Mouse (Mus musculus): ENCODE results near the gene Sox11.

Sox11 gene

DNA sequence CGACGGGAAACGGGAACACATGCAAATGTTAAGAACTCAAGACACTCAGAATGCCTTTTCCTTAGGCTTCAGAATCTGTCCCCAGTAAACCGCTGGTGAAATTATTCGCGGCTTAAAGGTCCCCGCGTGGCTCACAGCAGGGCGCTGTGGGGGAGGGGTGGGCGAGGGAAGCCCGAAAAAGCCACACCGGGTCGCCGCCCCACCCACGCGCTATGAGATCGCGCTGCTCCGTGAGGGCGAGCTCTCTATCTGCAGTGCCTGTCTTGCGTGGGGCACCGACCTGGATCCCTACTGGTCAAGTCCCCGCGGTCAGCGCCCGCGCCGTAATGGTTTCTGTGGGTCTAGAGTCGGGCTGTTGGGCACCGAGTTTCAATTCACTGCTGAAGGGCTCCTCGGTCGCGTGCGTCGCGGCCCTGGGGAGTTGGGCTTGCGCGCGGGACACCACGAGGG is 3.6 kb downstream of the Sox11 start:
- CTCF ChIA-PET: no interaction called here

DNA sequence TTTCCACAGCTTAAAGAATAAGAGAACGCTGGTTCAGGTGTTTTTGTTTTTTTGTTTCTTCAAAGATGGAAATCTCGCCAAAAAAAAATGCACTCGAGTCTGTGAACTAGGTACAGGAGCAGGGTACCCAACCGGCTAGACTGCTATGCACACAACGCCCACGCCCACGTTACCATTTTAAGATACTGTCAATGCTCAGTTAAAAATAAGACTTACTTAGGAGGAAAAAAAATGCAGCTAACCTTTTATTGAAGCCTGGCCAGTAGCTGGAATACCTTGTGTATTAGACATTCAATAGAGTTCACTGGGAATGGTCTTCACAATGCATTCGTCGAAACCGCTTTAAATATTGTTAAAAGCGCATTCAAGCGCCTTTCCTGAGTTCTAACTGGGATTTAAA is 4.3 kb downstream of the Sox11 start:
- ChIA-PET CTCF (interaction anchor here in 1 of 4 experiments (0.5 to 0.8 kb wide), 2 partner anchors 159 to 174 kb away, joined by 3 to 5 read pairs; no protein-coding TSS in a partner anchor), POLR2A (interaction anchor here in 2 of 4 experiments (0.6 to 1.5 kb wide), 6 partner anchors 10 to 228 kb away, joined by 3 to 9 read pairs (median 4); no protein-coding TSS in a partner anchor)

More for the DNA sequence above, 3.6 kb downstream of the Sox11 start:
- POLR2A ChIA-PET: interaction anchor here in 1 of 4 experiments (0.6 to 1.5 kb wide), 5 partner anchors 16 to 673 kb away, joined by 3 to 9 read pairs (median 3); no protein-coding TSS in a partner anchor

DNA sequence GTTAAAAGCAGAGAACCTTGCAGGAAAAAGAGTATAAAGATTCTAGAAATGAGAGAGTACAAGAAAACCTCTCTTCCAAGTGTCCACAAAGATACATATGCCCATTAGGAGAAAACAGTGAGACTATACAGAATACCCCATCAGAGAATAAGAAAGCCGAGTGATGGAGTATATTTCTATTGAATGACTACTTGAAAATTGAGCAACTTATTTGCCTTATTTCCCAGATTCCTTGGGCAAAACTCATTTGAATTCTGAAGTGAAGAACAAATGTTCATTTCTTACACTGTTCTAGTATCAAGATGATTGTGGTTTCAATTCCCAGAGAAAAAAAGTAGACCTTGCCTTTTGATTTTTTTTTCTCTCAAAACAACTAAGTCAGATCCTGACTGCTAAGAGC is 4.9 kb downstream of the Sox11 start:
- CTCF ChIA-PET: interaction anchor here in 2 of 4 experiments (0.7 to 0.8 kb wide), 3 partner anchors 160 to 1566 kb away, joined by 3 to 4 read pairs (median 3); no protein-coding TSS in a partner anchor
- POLR2A ChIA-PET: interaction anchor here in 2 of 4 experiments (0.6 to 1.5 kb wide), 4 partner anchors 9 to 614 kb away, joined by 3 to 9 read pairs (median 4); no protein-coding TSS in a partner anchor

DNA sequence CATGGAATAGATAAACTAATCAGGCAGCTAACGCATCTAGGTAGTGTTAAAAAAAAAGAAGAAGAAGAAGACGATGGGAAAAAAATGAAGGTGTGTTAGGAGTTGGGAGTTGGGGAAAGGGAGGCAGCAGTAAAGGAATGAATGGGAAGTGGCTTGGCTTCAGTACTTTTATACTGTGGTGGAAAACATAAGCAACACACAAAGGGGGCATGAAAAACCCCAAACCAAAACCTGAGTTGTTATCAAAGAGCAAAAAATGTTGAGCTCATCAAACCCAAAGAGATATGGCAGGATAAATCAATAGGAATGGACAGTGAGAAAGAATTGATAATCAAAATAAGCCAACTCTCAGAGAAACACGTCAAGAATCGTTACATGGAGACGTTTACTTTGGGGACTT is 5.6 kb downstream of the Sox11 start:
- ChIA-PET CTCF (no interaction called here), POLR2A (interaction anchor here in 1 of 4 experiments (0.7 kb wide), 2 partner anchors 230 to 614 kb away, joined by 3 read pairs; no protein-coding TSS in a partner anchor)

DNA sequence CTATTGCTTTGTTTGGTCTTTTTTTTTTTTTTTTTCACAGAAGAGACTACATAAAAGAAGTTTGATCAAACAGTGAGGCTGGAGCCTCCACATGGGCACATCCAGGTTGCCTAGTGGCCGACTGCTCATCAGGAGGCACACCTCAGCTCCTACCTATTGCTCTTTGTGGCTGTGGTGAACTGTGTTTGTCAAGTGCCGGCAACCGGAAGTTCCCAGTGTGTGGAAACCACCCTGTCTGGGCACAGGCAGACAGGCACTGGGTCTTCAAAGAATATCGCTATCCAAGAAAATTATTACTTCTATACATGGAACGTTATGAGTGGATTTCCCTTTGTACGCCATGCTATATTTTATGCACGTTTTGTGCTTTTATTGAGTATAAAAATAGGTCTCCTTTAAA is 6.0 kb downstream of the Sox11 start:
- ChIA-PET POLR2A (interaction anchor here in 1 of 4 experiments (0.7 kb wide), 1 partner anchor 230 kb away, joined by 3 read pairs; no protein-coding TSS in a partner anchor), CTCF (no interaction called here)

DNA sequence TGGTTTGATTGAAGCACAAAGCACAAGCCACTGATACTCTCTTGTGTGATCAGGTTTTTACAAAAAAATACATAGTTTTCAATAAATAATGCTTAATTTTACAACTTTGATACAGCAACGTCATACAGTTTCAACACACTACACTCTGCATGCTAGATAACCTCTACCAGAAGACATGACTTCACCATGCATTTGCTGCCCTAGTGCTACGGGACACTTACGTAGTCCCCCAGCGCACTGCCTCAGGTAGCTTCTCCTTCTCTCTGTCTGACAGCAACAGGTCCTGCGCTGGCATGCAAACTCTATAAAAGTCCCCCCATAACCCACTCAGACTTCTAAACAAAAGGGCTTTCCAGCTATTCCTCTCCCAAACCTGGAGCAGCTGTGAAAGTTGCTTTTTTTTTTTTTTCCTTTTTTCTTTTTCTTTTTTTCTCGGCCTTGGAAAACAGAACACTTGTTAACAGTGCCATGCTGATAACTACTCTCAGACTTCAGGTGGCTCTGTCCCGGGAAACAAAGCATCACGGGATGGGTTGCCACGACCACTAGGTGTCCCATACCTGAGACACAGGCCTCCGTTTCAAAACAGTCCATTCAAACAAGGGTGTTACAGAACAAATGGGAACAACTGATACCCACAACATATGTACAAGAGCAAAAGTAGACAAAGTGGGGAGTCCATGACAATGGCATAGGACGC is 6.9 kb downstream of the Sox11 start:
- ChIA-PET POLR2A (interaction anchor here in 1 of 4 experiments (0.7 kb wide), 1 partner anchor 25 kb away, joined by 5 read pairs; no protein-coding TSS in a partner anchor), CTCF (interaction anchor here in 2 of 4 experiments (0.6 to 0.7 kb wide), 3 partner anchors 607 to 1179 kb away, joined by 3 to 6 read pairs (median 4); no protein-coding TSS in a partner anchor)

DNA sequence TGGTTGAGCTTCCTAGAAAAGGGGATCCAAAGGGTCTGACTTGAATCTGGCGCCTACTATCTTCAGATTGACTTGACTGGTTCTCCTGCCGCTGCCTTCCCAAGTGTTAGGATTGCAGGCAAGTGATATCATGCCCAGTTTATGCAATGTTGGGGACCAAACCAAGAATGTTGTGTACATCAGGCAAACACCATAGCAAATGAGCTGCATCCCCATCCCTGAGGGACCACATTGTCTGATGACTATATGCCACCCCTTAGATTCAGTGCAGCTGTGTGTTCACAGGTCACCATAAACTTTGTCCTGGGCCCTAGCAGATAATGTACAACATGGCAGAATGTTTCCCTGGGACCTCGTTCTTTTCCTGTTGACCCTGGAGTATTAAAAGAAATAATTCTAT is 8.8 kb downstream of the Sox11 start:
- CTCF ChIA-PET: no interaction called here
- POLR2A ChIA-PET: interaction anchor here in 1 of 4 experiments (0.6 kb wide), 1 partner anchor 13 kb away, joined by 3 read pairs; no protein-coding TSS in a partner anchor

DNA sequence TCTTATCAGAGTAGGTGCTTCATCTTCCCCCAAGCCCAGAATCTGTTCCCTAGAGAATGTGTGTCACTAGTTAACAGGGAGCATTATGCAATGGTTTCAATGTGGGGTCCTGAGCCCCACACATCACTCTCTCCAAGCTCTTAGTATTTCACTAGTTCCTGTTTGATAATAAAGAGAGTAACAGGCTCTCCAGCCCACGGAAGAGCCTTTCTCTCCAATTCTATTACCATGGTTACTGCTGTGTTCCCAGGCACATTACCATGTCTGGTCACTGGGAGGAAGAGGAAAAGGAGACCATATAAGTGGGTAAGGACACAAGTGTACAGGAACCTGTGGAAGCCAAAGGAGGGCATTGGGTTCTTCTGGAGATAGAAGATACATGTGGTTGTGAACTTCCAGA is 19.0 kb downstream of the Sox11 start:
- CTCF ChIA-PET: no interaction called here
- POLR2A ChIA-PET: no interaction called here

DNA sequence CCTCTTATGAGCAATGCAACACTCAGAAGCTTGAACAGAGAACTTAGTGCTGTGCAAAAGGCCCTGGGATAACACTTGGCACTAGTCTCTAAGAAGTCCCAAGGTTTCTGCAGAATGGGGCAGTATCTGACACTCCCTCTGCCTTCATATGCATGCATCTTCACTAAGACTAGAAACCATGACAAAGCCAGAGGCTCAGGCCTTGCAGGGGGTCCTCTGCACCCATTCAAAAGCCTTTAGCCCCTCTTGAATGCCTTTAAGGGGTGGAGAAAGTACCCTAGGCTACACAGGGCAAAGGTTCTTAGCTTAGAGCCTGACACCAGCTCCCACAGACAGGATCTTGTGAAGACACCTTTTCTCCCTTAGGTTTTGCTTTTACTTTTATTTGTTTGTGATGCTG is 21.7 kb downstream of the Sox11 start:
- ChIA-PET CTCF (interaction anchor here in 1 of 4 experiments (0.5 kb wide), 1 partner anchor 183 kb away, joined by 5 read pairs; no protein-coding TSS in a partner anchor), POLR2A (interaction anchor here in 1 of 4 experiments (0.5 to 1.3 kb wide), 3 partner anchors 10 to 17 kb away, joined by 3 to 8 read pairs (median 4); no protein-coding TSS in a partner anchor)

DNA sequence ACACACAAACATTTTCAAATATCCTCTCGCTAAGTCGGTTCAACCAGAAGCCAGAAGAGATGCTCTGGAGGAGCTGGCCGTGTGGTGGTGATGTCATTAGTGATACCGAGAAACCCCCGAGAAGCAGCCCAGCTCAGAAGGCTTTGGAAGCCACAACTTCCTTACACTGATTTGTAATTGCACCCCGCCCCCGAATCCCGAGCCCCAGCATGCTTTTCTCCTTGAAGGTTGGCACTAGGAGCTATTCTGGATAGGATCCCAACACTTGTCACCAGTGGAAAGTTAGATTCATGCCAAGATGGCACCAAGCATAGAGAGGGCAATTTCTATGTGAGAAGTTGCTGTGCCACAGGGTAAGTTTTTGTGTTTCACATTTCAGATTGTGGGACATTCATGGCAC is 29.4 kb downstream of the Sox11 start:
- ChIA-PET CTCF (interaction anchor here in 1 of 4 experiments (0.6 kb wide), 1 partner anchor 1843 kb away, joined by 3 read pairs; no protein-coding TSS in a partner anchor), POLR2A (interaction anchor here in 1 of 4 experiments (0.8 to 1.5 kb wide), 5 partner anchors 17 to 257 kb away, joined by 3 to 4 read pairs (median 3); no protein-coding TSS in a partner anchor)

DNA sequence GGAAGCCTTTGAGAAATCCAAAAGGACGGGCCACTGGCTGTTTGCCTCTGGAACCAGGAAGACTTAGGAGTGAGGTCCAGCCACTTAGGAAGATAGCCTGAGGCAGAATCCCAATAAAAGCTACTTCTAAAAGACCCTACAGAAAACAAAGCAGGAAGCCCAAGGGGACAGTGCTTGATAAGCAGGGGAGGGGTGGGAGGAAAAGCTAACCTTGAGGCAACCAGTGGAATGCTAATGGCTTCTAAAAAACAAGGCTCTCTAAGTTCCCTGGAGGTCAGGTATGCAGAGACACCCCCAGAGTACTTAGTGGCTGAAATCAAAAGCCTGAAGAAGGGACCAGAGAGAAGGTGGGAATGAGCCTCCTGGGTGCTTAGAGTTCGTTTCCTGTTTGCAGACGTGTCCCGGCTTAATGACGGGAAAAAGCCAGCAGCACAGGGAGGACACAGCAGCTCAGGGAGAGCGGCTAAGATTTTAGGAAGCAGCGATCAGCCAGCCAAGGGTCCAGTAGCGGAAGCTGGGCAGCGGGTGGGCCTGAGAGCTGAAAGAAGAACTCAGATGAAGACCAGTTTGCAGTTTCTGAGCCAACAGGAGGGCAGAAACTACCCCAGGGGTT is 30.4 kb downstream of the Sox11 start:
- ChIA-PET CTCF (no interaction called here), POLR2A (interaction anchor here in 3 of 4 experiments (0.6 to 1.5 kb wide), 6 partner anchors 18 to 256 kb away, joined by 3 to 4 read pairs (median 3); no protein-coding TSS in a partner anchor)

DNA sequence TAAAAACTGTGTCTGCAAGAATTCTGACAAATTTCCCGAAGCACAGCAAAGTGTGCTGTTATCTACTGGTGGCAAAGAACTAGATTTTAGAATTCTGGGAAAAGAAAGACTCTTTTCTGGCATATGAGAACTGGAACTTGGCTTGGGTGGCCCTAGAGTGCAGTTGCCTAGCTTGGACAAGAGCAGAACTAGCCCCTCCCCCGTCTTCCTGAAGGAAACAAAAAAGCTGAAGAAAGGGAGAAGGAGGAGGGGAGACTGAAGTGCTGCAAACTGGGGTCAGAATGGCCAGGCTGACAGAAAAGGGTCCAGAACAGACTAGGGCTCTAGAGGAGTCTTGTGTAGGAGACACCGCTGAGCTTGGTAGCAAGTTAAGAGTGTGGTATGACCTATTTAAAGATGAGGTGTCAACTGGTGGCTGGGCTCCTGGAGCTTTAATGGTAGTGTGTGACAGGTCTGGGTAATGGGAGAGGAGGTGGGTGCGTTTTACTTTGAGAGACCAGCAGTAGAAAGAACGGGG is 31.0 kb downstream of the Sox11 start:
- CTCF ChIA-PET: interaction anchor here in 1 of 4 experiments (0.6 kb wide), 1 partner anchor 185 kb away, joined by 3 read pairs; no protein-coding TSS in a partner anchor
- POLR2A ChIA-PET: interaction anchor here in 2 of 4 experiments (0.6 to 1.5 kb wide), 5 partner anchors 9 to 192 kb away, joined by 3 to 5 read pairs (median 4); no protein-coding TSS in a partner anchor

DNA sequence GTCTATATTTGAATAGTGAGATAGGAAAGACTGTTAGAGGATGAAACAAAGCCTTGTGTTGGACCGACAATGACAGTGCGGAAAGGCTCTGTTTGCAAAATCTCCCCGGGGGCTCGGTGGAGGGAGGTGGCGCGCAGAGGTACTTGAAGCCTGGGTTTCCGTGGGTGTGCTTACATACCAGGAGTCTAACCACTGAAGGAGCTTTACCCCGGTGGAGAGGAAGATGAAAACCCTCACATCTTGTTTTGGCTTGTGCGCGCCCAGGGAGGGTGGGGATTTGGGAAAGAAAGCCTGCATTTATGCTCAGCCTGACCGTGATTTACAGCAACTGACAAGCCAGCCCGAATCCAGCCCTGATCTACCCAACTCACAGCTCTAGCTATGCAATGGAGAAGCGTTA is 31.7 kb downstream of the Sox11 start:
- CTCF ChIA-PET: interaction anchor here in 1 of 4 experiments (0.6 kb wide), 2 partner anchors 182 to 184 kb away, joined by 3 to 4 read pairs; no protein-coding TSS in a partner anchor

DNA sequence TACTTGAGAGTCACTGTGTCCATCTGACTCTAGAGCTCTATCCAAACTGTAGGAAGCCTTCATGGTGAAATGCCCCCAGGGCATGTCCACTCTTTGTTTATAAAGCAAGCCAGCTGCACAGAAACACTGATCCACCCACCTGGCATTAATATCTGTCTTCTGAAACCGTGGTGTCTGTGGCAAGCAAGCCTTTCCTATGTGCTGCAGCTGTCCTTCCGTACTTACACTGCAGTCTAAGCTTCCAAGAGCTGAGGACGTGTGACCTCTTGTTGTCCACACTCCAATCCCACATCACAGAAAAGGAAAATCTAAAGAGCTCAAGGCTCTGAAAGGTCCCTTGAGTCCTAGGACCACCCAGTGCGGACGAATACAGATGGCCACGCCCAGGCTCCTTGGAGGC is 32.4 kb downstream of the Sox11 start:
- ChIA-PET CTCF (interaction anchor here in 1 of 4 experiments (0.6 kb wide), 1 partner anchor 183 kb away, joined by 4 read pairs; no protein-coding TSS in a partner anchor), POLR2A (interaction anchor here in 2 of 4 experiments (0.5 to 0.6 kb wide), 2 partner anchors 28 to 100 kb away, joined by 3 to 4 read pairs; no protein-coding TSS in a partner anchor)

More for the DNA sequence above, 31.7 kb downstream of the Sox11 start:
- POLR2A ChIA-PET: interaction anchor here in 3 of 4 experiments (0.5 to 1.2 kb wide), 3 partner anchors 10 to 27 kb away, joined by 3 to 5 read pairs (median 4); no protein-coding TSS in a partner anchor

DNA sequence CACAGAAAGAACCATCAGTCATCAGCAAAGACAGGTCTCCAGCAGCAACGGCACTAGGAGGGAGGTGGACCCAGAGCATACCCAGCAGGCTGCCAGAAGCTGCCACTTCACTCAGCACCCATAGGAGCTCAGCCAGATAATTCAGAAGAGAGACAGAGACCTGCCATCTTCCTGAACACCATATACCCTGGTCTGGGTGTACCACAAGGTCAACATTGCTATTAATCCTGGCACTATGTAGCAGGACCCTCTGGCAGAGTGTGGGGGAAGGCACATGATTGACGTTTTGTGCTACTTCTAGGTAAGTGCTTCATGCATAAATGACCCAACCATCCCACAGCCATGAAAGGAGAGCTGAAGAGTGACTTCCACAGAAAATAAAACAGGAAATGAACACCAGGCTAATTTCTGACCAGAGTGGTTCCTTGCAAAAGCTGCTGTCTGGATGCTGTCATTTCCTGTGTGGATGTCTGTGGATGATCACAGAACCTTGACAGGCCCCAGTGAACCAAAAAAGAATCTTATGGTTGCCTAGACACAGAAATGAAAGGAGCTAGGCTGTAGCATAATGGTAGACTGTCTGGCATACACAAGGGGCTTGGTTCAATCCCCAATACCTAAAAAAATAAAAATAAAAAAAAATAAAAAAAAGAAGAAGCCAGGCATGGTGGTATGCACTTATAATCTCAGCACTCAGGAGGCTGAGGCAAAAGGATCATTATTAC is 37.5 kb downstream of the Sox11 start:
- POLR2A ChIA-PET: interaction anchor here in 1 of 4 experiments (0.6 to 0.7 kb wide), 3 partner anchors 282 to 594 kb away, joined by 3 to 4 read pairs (median 3); no protein-coding TSS in a partner anchor
- CTCF ChIA-PET: no interaction called here

DNA sequence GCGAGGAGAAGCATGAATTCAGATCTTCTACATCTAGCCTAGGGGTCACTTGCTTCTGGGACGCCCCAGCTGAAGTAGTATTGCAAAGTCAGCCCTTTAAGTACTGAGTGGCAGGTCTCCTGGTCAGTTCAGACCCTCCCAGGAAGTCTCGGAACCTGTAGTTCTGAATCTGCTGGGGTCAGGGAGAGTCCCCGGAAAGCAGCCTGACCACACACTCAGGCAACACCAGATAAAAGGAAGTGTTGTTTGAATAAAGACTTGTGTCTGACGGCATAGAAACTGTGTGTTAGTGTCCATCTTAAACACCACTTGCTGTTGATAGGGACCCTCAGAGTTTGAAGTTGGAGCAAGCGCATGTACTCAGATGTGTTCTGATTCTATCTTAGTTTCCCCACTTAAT is 39.2 kb downstream of the Sox11 start:
- CTCF ChIA-PET: no interaction called here
- POLR2A ChIA-PET: no interaction called here

DNA sequence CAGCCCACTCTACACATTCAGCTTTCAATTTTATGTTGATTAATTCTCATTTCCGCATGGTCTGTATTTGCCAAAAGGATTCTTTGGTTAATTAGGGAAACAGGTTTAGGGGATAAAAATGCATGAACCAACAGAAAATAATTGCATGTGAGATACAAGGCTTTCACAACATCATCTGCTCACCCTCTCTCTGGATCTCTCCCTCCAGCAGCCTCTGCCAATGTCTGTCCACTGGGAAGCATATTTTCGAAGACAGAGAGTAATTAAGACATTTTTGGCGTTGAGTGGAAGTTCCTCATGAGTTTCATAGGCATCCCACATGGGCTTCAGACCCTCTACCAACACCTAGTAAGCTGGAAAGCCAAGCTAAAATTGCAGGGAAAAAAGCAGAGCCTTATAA is 43.7 kb downstream of the Sox11 start:
- POLR2A ChIA-PET: interaction anchor here in 1 of 4 experiments (1.6 kb wide), 1 partner anchor 10 kb away, joined by 5 read pairs; no protein-coding TSS in a partner anchor

DNA sequence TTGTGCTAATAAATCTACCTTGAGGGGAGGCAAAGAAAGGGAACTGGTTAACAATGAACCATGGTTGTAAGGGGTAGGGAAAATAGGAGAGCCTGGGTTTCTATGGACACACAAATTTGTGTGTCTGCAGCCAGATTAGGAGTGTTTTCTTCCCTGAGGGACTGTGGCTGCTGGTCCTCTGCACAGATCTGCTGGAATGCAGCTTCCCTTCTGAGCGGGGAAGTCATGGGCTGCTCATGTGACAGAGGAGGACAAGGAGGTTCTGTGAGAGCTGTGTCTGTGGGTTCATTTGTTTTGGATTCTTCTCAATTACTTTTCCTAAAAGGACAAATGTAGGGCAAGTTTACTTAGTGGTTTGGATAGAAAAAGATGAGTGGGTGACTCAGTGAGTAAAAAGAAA is 48.2 kb downstream of the Sox11 start:
- ChIA-PET CTCF (no interaction called here), POLR2A (no interaction called here)

More for the DNA sequence above, 43.7 kb downstream of the Sox11 start:
- CTCF ChIA-PET: no interaction called here
